Mouse (Mus musculus) cerebellum, adult 11-12 months (tissue): ENCODE results near the gene Tmem143.
"Not testable (repeated sequence)": the region's sequence is repeated elsewhere in the genome, so short reads cannot be mapped to it uniquely, and the experiment has no call there.

Experiments used
- DNase-seq: peaks from one replicate; pipeline ENCODE4 v3.0.0; 2022

Tmem143 gene

GRCm38 (mm10) chr7:45896517-45897257, at the start of gene Tmem143, which contains the start of gene Syngr4:
Gene Tmem143, plus strand, starts transcription at chr7:45896941.
Gene Syngr4, minus strand, starts transcription at chr7:45896714.
- peak; percentile 100 for DNase-seq

GRCm38 (mm10) chr7:45848447-45849027, 48.2 kb upstream of the Tmem143 start:
- no peak for DNase-seq

- DNase-seq = no peak
Measured at GRCm38 (mm10) chr7:45850661-45851060, 46.1 kb upstream of the Tmem143 start.

GRCm38 (mm10) chr7:45853089-45853488, 43.7 kb upstream of the Tmem143 start:
- DNase-seq = no peak

- peak; percentile 68 for DNase-seq
Measured at GRCm38 (mm10) chr7:45856950-45857901, 39.5 kb upstream of the Tmem143 start.

GRCm38 (mm10) chr7:45859008-45859407, 37.7 kb upstream of the Tmem143 start:
- DNase-seq = no peak

- no peak for DNase-seq
Measured at GRCm38 (mm10) chr7:45862804-45863203, 33.9 kb upstream of the Tmem143 start.

GRCm38 (mm10) chr7:45864435-45864834, 32.3 kb upstream of the Tmem143 start:
- peak; percentile 22 for DNase-seq

GRCm38 (mm10) chr7:45865925-45866910, 30.5 kb upstream of the Tmem143 start:
- peak; percentile 77 for DNase-seq

- DNase-seq = no peak
Measured at GRCm38 (mm10) chr7:45867871-45868270, 28.9 kb upstream of the Tmem143 start.

GRCm38 (mm10) chr7:45869107-45869670, 27.6 kb upstream of the Tmem143 start:
- DNase-seq = peak; percentile 14

- peak; percentile 42 for DNase-seq
Measured at GRCm38 (mm10) chr7:45869787-45870186, 27.0 kb upstream of the Tmem143 start.

GRCm38 (mm10) chr7:45870282-45871058, 26.3 kb upstream of the Tmem143 start:
- peak; percentile 34 for DNase-seq

GRCm38 (mm10) chr7:45872624-45873023, 24.1 kb upstream of the Tmem143 start, which contains the start of gene Kdelr1:
Gene Kdelr1, plus strand, starts transcription at chr7:45872772.
- peak; percentile 84 for DNase-seq

- peak; percentile 67 for DNase-seq
Measured at GRCm38 (mm10) chr7:45873061-45873947, 23.4 kb upstream of the Tmem143 start.

GRCm38 (mm10) chr7:45876895-45877294, 19.8 kb upstream of the Tmem143 start:
- DNase-seq = no peak

- DNase-seq = not testable (repeated sequence)
Measured at GRCm38 (mm10) chr7:45878278-45878677, 18.5 kb upstream of the Tmem143 start, which contains the start of gene Grin2d. Gene Grin2d, minus strand, starts transcription at chr7:45878378.

GRCm38 (mm10) chr7:45880531-45880930, 16.2 kb upstream of the Tmem143 start:
- DNase-seq = no peak

- no peak for DNase-seq
Measured at GRCm38 (mm10) chr7:45881011-45881410, 15.7 kb upstream of the Tmem143 start.
